Mouse (Mus musculus) forebrain, postnatal 0 days (tissue): Measurements from ENCODE around the gene Sgtb. TPM values are rescaled to one million over a fixed set of nuclear protein-coding genes. Genes with fewer than 3 reads are reported as not detected.

Experiments
- ATAC-seq: fragments of 200-750 bp; cut with Nextera tagmentation; 2 replicates; pipeline ENCODE4 v1.8.0; 2017; ENCODE audit warnings: mild to moderate bottlenecking, moderate library complexity
- DNase-seq: peaks from one replicate; pipeline ENCODE4 v3.0.0-alpha.2; 2015
- H3K27ac ChIP-seq: fragments of 300-500 bp; sonication (generic); 2 replicates; pipeline ENCODE4 v1.5.1; 2014; ENCODE audit warnings: low read depth, mild to moderate bottlenecking, antibody characterized with exemption, low read length, moderate library complexity, mixed read lengths
- H3K27me3 ChIP-seq: fragments of 300-500 bp; sonication (generic); 2 replicates; pipeline ENCODE4 v1.6.1; 2014; ENCODE audit warnings: mild to moderate bottlenecking, low read length, mixed read lengths; ENCODE audit not compliant: insufficient read depth
- H3K36me3 ChIP-seq: fragments of 300-500 bp; sonication (generic); 2 replicates; pipeline ENCODE4 v1.6.1; 2014; ENCODE audit warnings: mild to moderate bottlenecking, moderate library complexity; ENCODE audit not compliant: insufficient read depth
- H3K4me1 ChIP-seq: fragments of 300-500 bp; sonication (generic); 2 replicates; pipeline ENCODE4 v1.6.1; 2014; ENCODE audit warnings: antibody characterized with exemption; ENCODE audit not compliant: insufficient read depth
- H3K4me2 ChIP-seq: fragments of 300-500 bp; sonication (generic); 2 replicates; pipeline ENCODE4 v1.6.1; 2014; ENCODE audit warnings: low read depth, mild to moderate bottlenecking, moderate library complexity
- H3K4me3 ChIP-seq: fragments of 300-500 bp; sonication (generic); 2 replicates; pipeline ENCODE4 v1.5.1; 2014; ENCODE audit warnings: low read depth, low read length, mixed read lengths
- H3K9ac ChIP-seq: fragments of 300-500 bp; sonication (generic); 2 replicates; pipeline ENCODE4 v1.6.1; 2014; ENCODE audit warnings: mild to moderate bottlenecking
- H3K9me3 ChIP-seq: fragments of 300-500 bp; sonication (generic); 2 replicates; pipeline ENCODE4 v1.6.1; 2016; ENCODE audit warnings: low read length
- CTCF ChIP-seq: sonication (generic); IDR thresholded peaks from 2 replicates; pipeline ENCODE4 v1.5.1; 2016; ENCODE audit warnings: antibody characterized with exemption, control low read depth, low read depth
- WGBS: fragments of 180-500 bp; shearing (Covaris S2); extraction: QIAGEN DNeasy Blood & Tissue Kit; methylation state at CpG from one replicate; pipeline ENCODE4 v1.1.7; 2014; 5-methylcytosine and 5-hydroxymethylcytosine counted together
- polyA plus RNA-seq: library from polyadenylated mRNA; unstranded; fragments of >200 nt; fragmentation: Nextera tagmentation; extraction: Ambion mirVana; gene quantifications from 2 replicates; pipeline ENCODE4 v1.2.1, GENCODE M21; 2015
- total RNA-seq: library from RNA; depleted of rRNA; stranded (reverse); fragments of >200 nt; gene quantifications from 2 replicates; pipeline ENCODE4 v1.2.3, GENCODE M21; 2014; rRNA removed

Gene Sgtb
- 32.2 and 39.6 TPM in 2 replicates for total RNA-seq
- polyA plus RNA-seq, result 20.4 and 23.0 TPM in 2 replicates

DNA sequence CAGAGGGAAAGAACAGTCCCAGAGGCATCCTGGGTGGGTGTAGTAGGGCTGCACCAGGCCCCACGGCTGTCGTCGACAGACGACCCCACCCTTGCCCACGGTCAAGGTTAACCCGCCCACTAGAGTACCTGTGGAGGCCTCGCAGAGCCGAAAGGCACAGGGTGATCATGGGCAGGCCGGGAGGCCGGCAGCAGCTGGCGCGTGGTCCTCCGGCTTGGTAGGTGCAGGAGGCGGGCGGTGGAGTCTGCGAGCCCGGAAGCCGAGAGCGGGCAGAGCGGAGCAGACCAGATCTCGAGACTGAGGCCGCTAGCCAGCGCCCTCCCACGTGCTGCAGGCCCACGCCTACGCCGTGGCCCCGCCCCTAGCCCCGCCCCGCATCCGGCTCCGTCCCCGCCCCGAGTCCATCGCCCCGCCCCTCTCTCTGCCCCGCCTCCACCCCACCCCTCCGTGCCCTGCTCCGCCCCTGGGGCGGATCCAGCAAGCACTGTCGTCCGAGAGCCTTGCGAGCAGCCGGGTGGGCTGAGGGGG, at the start of gene Sgtb, which contains the start of gene Nln:
Sgtb (plus strand) TSS at position 454 of the 528 bp plus-strand sequence.
Nln (minus strand) TSS at position 327 of the 528 bp plus-strand sequence.
- DNase-seq (peak; percentile 93), ATAC-seq (peak; percentile 90)
- peak within 1 kb of the TSS; percentile 96 for H3K9ac ChIP-seq
- H3K4me3 ChIP-seq, result peak within 1 kb of the TSS; percentile 86
- H3K36me3 ChIP-seq, result no peaks in the 10 kb centered on the region
- no peak for TF ChIP-seq CTCF
- 0 out of 2 replicates have a peak, but pooled peaks cover 4% of the 10 kb centered on the region for H3K9me3 ChIP-seq
- H3K27me3 ChIP-seq, result no peaks in the 10 kb centered on the region
- peak within 1 kb of the TSS; percentile 88 for H3K27ac ChIP-seq
- peaks cover 10% of the 10 kb centered on the region; the same call in 1 of the 2 replicates for H3K4me1 ChIP-seq
- peak within 1 kb of the TSS; percentile 84 for H3K4me2 ChIP-seq
- 1% methylated on average over 34 of the region's 44 CpGs for whole genome bisulfite sequencing

DNA sequence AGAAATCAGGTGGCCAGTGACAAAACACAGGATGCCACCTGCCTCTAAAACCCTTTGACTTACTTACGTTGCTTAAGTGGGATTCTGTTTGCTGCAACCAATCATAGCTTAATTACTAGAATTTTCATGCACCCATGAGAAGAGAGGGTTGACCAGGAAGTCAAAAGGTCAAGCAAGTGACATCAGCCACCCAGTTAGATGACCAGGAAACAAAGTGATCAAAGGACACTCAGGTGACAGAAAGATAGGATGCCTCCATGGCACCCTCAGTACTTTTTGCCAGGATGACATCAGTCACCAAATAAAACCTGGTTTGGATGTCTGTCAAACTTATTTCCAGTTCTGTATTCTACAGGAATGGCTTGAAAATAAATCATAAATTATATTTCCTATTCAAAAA, 49.3 kb upstream of the Sgtb start:
- ATAC-seq (no peak), DNase-seq (no peak)
- Histone ChIP-seq H3K27ac (no peak overlapping the region), H3K27me3 (no peaks in the 10 kb centered on the region), H3K4me2 (no peak overlapping the region), H3K9ac (no peak overlapping the region), H3K9me3 (no peaks in the 10 kb centered on the region), H3K4me1 (no peaks in the 10 kb centered on the region), H3K4me3 (no peak overlapping the region), H3K36me3 (peaks cover 37% of the 10 kb centered on the region)
- WGBS, result 90% methylated on average over 1 of the region's 1 CpGs
- no peak for TF ChIP-seq CTCF

GRCm38 (mm10) chr13:104061975-104062750, 47.4 kb upstream of the Sgtb start:
- WGBS, result 30% methylated on average over 2 of the region's 2 CpGs
- Histone ChIP-seq H3K4me2 (no peak overlapping the region), H3K9me3 (no peaks in the 10 kb centered on the region), H3K36me3 (peaks cover 29% of the 10 kb centered on the region), H3K4me1 (no peaks in the 10 kb centered on the region), H3K9ac (no peak overlapping the region), H3K4me3 (no peak overlapping the region), H3K27me3 (no peaks in the 10 kb centered on the region), H3K27ac (no peak overlapping the region)
- no peak for TF ChIP-seq CTCF
- ATAC-seq (no peak; the same call in 1 of the 2 replicates), DNase-seq (no peak)

DNA sequence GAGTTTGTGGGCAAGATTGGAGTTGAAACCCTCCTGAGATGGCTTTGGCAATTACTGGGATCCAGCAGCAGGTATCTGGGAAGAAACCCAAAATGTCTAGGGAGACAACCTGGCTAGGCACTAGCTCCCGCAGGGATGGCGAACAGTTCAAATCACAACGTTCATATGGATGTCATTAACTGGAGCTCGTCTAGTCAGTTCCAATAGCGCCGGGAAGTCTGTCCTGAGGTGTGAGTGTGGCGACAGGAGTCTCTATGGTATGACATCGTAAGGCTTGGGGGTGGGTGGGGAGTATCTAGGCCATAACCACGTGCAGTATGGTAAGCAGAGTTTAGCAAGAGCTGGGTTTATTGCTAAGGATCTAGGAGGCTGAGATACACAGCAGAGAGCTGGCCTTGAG, 46.5 kb upstream of the Sgtb start:
- Histone ChIP-seq H3K9me3 (no peaks in the 10 kb centered on the region), H3K4me2 (no peak overlapping the region), H3K27me3 (no peaks in the 10 kb centered on the region), H3K36me3 (peaks cover 36% of the 10 kb centered on the region), H3K27ac (no peak overlapping the region), H3K4me3 (no peak overlapping the region), H3K4me1 (no peaks in the 10 kb centered on the region), H3K9ac (no peak overlapping the region)
- TF ChIP-seq CTCF, result no peak
- ATAC-seq (no peak), DNase-seq (no peak)
- 78% methylated on average over 9 of the region's 9 CpGs for WGBS

DNA sequence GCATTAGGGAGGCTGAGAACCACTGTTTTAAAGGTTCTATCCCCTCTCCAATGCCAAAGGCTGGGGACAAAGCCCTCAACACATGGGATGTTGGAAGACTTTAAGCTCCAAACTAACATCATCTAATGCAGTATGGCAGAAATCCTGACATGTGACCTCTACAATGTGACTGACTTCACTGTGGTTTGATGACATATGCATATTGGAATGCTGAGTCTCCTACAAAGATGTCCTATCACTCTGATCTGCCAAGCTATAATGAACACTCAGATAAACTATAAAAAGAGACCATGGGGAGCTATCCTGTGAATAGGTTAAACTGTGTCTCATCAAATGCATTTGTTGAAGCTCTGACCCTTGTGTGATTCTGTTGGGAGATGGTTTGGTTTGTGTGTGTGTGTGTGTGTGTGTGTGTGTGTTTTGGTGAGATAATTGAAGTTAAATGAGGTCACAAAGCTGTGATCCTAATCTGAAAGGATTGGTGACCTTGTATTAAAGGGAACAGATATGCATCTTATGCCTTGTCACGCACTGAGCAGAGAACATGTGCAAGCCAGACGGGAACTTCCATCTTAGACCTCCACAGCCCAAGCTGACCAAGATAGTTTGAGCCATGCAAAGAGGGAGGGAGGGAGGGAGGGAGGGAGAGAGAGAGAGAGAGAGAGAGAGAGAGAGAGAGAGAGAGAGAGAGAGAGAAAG, 43.7 kb upstream of the Sgtb start:
- no peak for TF ChIP-seq CTCF
- H3K27ac ChIP-seq, result no peak overlapping the region
- no peak overlapping the region for H3K4me2 ChIP-seq
- no peak for DNase-seq
- no peak for ATAC-seq
- H3K27me3 ChIP-seq, result no peaks in the 10 kb centered on the region
- H3K4me1 ChIP-seq, result no peaks in the 10 kb centered on the region
- no peak overlapping the region for H3K9ac ChIP-seq
- H3K9me3 ChIP-seq, result no peaks in the 10 kb centered on the region
- H3K4me3 ChIP-seq, result no peak overlapping the region
- H3K36me3 ChIP-seq, result peaks cover 50% of the 10 kb centered on the region
- WGBS, result 83% methylated on average over 2 of the region's 2 CpGs

DNA sequence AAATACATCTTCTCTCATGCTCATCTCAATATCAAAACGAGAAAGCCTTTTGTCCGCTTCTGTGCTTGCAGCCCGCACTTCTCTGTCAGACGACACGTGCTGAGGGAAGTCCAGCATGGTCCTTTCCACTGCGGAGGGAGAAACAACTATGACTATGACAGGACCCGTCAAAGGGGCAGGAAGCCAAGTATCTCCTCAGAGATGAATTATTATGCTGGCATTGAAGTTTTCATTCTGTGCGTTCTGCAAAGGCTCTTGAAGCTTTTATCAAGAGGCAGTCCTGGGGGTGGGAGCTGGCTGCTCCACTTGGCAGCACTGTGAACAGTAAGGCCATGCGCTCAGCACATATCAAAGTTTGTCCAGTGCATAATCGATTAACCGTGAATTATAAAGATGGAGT, 40.3 kb upstream of the Sgtb start:
- no peak overlapping the region for H3K4me2 ChIP-seq
- no peak for TF ChIP-seq CTCF
- no peak overlapping the region for H3K4me3 ChIP-seq
- DNase-seq (no peak), ATAC-seq (no peak)
- no peak overlapping the region for H3K27ac ChIP-seq
- 80% methylated on average over 11 of the region's 11 CpGs for WGBS
- H3K27me3 ChIP-seq, result no peaks in the 10 kb centered on the region
- no peaks in the 10 kb centered on the region for H3K4me1 ChIP-seq
- peaks cover 45% of the 10 kb centered on the region for H3K36me3 ChIP-seq
- H3K9me3 ChIP-seq, result no peaks in the 10 kb centered on the region
- no peak overlapping the region for H3K9ac ChIP-seq

- H3K27me3 ChIP-seq, result no peaks in the 10 kb centered on the region
- 67% methylated on average over 3 of the region's 3 CpGs for WGBS
- H3K4me3 ChIP-seq, result no peak overlapping the region
- no peaks in the 10 kb centered on the region for H3K4me1 ChIP-seq
- H3K9me3 ChIP-seq, result no peaks in the 10 kb centered on the region
- peaks cover 42% of the 10 kb centered on the region for H3K36me3 ChIP-seq
- no peak overlapping the region for H3K27ac ChIP-seq
- no peak for DNase-seq
- no peak for TF ChIP-seq CTCF
- H3K9ac ChIP-seq, result no peak overlapping the region
- H3K4me2 ChIP-seq, result no peak overlapping the region
- ATAC-seq, result no peak
Measured at GRCm38 (mm10) chr13:104070703-104071102, 38.8 kb upstream of the Sgtb start.
